Mouse (Mus musculus) gastrocnemius, postnatal 10 days (tissue): ENCODE data around the gene Derl3. TPM values are rescaled to one million over a fixed set of nuclear protein-coding genes. Genes with fewer than 3 reads are reported as not detected.

Source experiments
- DNase-seq: peaks from one replicate; pipeline ENCODE4 v3.0.0; 2021; ENCODE audit warnings: mixed read lengths
- total RNA-seq, 2 experiments: library from RNA; stranded (reverse); gene quantifications; 2 replicates each; pipeline ENCODE4 v1.2.3; 2021

Gene Derl3
- total RNA-seq, 2 experiments from 2014 or later: 0.27 TPM; not detected in 1

DNA sequence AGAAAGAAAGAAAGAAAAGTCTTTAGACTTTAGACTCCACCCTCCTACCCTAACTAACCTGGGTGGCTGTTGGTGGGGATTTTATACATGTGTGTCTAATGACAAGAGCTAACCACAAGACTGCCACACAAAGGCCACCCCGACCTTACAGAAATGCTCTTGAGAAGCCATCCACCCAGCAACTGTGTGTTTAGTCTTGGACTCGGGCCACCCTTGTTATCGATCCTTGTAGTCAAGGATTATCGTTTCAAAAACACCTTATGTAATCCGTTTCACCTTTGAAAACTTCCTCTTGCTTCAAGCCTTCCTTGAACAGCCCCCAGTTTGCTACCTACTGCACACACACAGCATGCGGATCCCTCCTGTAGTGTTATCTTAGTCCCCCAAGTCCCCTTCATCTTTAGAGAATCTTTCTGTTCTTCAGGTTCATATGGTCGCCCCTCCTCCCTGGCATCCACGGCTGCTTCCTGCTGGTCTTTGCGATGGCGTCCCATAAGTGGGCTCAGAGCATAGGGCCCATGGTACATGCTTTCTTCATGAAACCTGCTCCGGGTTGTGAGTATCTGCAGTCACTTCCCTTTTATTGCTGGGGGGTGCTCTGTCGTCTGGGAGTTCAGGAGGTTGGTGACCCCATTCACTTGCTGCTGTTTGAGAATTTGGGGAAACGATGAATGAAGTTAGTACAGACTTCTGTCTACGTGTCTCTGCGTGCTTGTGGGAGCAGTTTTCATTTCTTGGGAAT, 49.7 kb downstream of the Derl3 start, which contains the start of gene Vpreb3:
Gene Vpreb3, plus strand, starts transcription at position 322 of the 742 bp plus-strand sequence.
- DNase-seq: no peak

DNA sequence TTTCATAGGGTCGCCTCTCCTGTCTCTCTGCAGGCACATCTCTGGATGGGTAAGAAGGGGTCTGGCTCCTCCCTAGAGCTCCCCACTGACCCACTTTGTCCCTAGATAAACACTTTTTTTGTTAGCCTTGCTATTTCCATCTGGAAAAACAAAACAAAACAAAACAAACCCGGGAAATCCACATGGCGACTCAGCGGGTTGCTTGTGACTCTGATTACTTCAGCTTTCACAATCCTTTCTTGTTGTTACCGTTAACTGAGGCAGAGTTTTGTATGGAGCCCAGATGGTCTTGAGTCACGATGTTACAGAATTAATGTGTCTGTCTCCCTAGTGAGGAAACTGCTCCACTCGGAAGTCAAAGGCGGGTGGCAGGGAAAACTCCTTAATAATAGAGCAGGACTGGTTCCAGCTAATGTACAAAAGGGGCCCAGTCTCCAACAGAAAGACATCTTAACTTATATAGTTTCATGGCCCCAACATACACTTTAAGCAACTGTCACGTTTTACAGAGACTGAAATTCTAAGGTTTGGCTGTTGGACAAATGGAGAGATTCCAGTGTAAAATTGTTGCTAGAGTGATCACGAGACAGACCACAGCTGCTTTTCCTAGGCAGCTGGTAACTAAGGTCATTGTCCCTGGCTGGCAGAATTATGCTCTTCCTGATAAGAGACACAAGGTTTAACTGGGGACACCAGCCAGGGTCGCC, 51.0 kb downstream of the Derl3 start:
- DNase-seq: no peak

DNA sequence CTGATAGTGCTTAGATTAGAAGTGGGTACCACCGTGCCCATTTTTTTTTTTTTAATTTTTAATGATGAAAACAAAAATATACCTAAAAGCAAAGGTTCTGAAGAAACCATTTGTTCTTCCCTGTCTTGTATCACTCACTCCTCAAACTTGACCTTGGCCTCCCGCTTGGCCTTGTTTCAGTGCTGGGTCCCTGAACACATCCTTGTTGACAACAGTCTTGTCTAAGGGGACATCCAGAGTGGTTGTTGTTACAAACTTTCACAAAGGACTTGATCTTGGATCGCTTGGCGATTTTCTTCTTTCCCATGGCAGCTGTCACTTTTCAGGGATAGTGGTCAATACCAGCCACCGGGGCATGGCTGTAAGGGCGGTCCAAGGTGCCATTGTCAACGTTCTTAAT, 52.0 kb downstream of the Derl3 start:
- DNase-seq: no peak

Other genes with a start within 250 kb of the Derl3 start
- gene Susd2, start 249.4 kb upstream of the Derl3 start, total RNA-seq: 1 to 10 TPM; 2.6 to 3.3 TPM
- gene Cabin1, start 129.1 kb upstream of the Derl3 start, total RNA-seq: 10 to 100 TPM; 11.7 to 18.7 TPM
- gene Ddt, start 120.0 kb upstream of the Derl3 start, total RNA-seq: 10 to 100 TPM; 26.9 to 35.6 TPM
- gene Gm20441, start 112.5 kb upstream of the Derl3 start, total RNA-seq: not detected
- gene Gstt3, start 112.0 kb upstream of the Derl3 start, total RNA-seq: 1 to 10 TPM; 6.0 to 6.3 TPM
- 10 to 100 TPM; 12.0 to 12.5 TPM for gene Gstt1, start 94.8 kb upstream of the Derl3 start, total RNA-seq
- not detected for gene Gstt4, start 70.9 kb upstream of the Derl3 start, total RNA-seq
- gene Gstt2, start 56.0 kb upstream of the Derl3 start, total RNA-seq: 1 to 10 TPM; 7.1 to 8.4 TPM
- 100 to 1,000 TPM; 146 to 148 TPM for gene Mif, start 33.2 kb upstream of the Derl3 start, total RNA-seq
- gene Smarcb1, start 28.2 kb downstream of the Derl3 start, total RNA-seq: 10 to 100 TPM; 30.5 to 39.1 TPM
- gene Chchd10, start 39.7 kb downstream of the Derl3 start, total RNA-seq: 100 to 1,000 TPM; 592 to 715 TPM
- 1 to 10 TPM; 5.1 to 7.4 TPM for gene Mmp11, start 43.1 kb downstream of the Derl3 start, total RNA-seq
- under 1 TPM in 1 of 2 experiments, not detected in 1; 0.27 TPM for gene Gm867, start 47.3 kb downstream of the Derl3 start, total RNA-seq
- gene Vpreb3, start 49.6 kb downstream of the Derl3 start, total RNA-seq: 1 to 10 TPM in 1 of 2 experiments, not detected in 1; 1.1 TPM
- not detected for gene Gm5134, start 61.1 kb downstream of the Derl3 start, total RNA-seq
- 10 to 100 TPM in 1 of 2 experiments, 1 to 10 TPM in 1; 9.5 to 10.3 TPM for gene Zfp280b, start 139.2 kb downstream of the Derl3 start, total RNA-seq
- not detected for gene Slc5a4b, start 217.5 kb downstream of the Derl3 start, total RNA-seq